Mouse (Mus musculus) lung, postnatal 10 days (tissue): ENCODE measurements around the gene Gm3636.
"Not testable (repeated sequence)": the region's sequence is repeated elsewhere in the genome, so short reads cannot be mapped to it uniquely, and the experiment has no call there.

ENCODE experiments used
- DNase-seq: peaks from one replicate; pipeline ENCODE4 v3.0.0; 2021

Gene Gm3636

DNA sequence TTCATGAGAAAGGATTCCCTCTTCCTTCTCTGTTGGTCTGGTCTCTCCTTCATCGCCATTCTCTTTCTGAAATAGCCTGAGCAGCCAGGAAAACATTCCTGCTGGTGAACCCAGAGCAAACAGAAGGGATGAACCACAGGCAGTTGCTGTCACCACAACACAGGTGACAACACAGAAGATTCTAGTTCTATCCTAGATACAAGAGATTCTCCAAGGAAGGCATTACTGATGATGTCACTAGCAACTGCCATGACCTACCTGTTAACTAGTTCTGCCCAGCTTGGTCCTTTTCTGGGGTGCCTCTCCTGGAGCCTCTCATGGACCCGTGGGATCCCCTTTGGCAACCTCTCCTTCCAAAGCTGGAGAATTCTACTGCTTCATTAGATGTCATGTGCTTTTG is at the start of gene Gm3636:
Gene Gm3636 (minus strand): TSS at position 101 of the 400 bp plus-strand sequence.
- not testable (repeated sequence) for DNase-seq

DNA sequence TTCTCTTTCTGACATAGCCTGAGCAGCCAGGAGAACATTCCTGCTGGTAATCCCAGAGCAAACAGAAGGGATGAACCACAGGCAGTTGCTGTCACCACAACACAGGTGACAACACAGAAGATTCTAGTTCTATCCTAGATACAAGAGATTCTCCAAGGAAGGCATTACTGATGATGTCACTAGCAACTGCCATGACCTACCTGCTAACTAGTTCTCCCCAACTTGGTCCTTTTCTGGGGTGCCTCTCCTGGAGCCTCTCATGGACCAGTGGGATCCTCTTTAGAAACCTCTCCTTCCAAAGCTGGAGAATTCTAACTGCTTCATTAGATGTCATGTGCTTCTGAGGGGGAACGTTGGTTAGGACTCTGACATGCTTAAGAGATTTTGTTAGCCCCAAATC is 32.2 kb upstream of the Gm3636 start, which contains the start of gene Gm8362:
Gene Gm8362 (minus strand): TSS at position 101 of the 400 bp plus-strand sequence.
- DNase-seq = not testable (repeated sequence)

DNA sequence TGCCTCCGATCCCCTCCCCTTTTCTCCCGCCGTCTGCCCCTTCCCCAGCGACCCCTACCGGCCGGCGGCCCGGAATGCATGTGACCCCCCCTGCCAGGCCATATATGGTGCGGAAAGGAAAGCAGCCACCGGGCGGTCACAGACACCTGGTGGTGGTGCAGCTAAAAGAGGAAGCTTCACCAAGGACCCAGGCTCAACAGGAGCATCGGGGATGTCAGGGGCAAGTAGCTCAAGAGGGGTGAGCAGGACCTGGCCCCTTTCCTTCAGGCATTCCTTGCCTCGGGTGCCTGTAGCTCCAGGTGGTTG is 15.1 kb upstream of the Gm3636 start:
- DNase-seq = peak; percentile 0

DNA sequence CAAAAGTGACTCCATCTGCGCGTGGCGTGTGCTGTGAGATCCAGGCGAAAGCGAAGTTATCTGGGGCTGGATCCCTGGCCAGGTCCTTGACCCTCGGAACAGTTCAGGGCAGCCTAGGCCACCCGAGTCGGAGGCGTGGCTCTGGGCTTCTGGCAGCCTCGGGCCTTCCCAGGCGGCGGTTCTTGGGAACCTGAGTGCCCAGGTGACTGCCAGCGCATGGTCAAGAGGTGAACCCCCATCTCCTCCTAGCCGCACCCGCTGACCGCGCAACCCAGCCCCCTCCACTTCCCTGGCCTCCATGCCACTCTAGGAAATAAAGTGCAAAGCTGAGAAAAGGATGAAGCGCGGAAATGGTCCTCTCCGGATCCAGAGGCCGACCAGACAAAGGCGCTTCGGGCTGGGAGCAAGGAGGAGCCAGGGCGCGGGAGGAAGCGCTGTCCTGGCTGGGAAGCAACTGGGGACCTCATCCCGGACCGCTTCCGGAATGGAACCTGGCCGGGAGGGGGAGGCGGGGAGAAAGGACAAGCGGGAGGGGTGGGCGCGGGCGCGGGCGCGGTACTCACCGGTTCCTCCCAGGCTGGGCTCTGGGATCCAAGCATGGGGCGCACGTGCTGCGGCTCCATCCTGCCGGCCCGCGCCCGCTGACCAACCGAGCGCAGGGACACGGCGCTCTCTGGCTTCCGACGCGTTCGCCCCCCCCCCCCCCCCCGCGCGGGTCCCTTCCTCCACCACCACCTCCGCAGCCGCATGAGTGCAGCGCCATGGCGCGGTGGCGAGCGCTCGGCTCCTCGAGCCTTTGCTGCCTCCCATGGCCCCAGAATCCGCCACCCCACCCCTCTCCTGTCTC is 14.5 kb upstream of the Gm3636 start:
- peak; percentile 8 for DNase-seq

DNA sequence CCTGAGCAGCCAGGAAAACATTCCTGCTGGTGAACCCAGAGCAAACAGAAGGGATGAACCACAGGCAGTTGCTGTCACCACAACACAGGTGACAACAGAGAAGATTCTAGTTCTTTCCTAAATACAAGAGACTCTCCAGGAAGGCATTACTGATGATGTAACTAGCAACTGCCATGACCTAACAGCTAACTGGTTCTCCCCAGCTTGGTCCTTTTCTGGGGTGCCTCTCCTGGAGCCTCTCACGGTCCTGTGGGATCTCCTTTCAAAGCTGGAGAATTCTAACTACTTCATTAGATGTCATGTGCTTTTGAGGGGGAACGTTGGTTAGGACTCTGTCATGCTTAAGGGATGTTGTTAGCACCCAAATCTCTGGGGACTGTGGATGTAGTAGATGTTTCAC is 22.0 kb downstream of the Gm3636 start, which contains the start of gene Gm8050:
Gene Gm8050 (minus strand): TSS at position 101 of the 400 bp plus-strand sequence.
- DNase-seq = not testable (repeated sequence)
